Mouse (Mus musculus): ENCODE data around the gene Mafg.

- no peak for TF ChIP-seq CTCF (conservative IDR thresholded peaks at IDR 0.05 in 1 of 2, IDR thresholded peaks at IDR 0.05 in 1 of 2; ENCODE audit: low read depth in 2 of 2, low read length in 2 of 2)
- TF ChIP-seq RAD21 (IDR thresholded peaks at IDR 0.05; ENCODE audit: low read depth, low read length) = no peak
- TF ChIP-seq MAX (IDR thresholded peaks at IDR 0.05; ENCODE audit: low read length) = peak; percentile 97
- peak; percentile 96 for TF ChIP-seq MYC (IDR thresholded peaks at IDR 0.05; ENCODE audit: low read depth, low read length)
- TF ChIP-seq POLR2A (IDR thresholded peaks at IDR 0.05; ENCODE audit: low read depth, low read length) = peak; percentile 87
- TF ChIP-seq E2F4 (IDR thresholded peaks at IDR 0.05; ENCODE audit: insufficient replicate concordance, low read depth, low read length) = 0 out of 2 replicates have a peak, but pooled peaks have one; percentile 16
- TF ChIP-seq EP300 (IDR thresholded peaks at IDR 0.05; ENCODE audit: low read length) = no peak
- TF ChIP-seq TBP (conservative IDR thresholded peaks at IDR 0.05; ENCODE audit: low read depth, low read length) = 0 out of 2 replicates have a peak, but pooled peaks have one; percentile 58
- TF ChIP-seq RCOR1 (conservative IDR thresholded peaks at IDR 0.05; ENCODE audit: low read depth, low read length) = 0 out of 2 replicates have a peak, but pooled peaks have one; percentile 48
Measured at GRCm38 (mm10) chr11:120672687-120673593, 39.5 kb upstream of the Mafg start, which contains the start of gene Aspscr1.

All from CH12.LX (cell line).